Mouse (Mus musculus) lung, postnatal 0 days (tissue): Measurements from ENCODE around the gene Capn7. TPM values are rescaled to one million over a fixed set of nuclear protein-coding genes. Genes with fewer than 3 reads are reported as not detected.

Experiments
- ATAC-seq: fragments of 200-750 bp; cut with Nextera tagmentation; 2 replicates; pipeline ENCODE4 v1.8.0; 2017; ENCODE audit warnings: moderate library complexity
- DNase-seq: peaks from one replicate; pipeline ENCODE4 v3.0.0-alpha.2; 2016; ENCODE audit warnings: low spot score
- H3K27ac ChIP-seq: fragments of 300-500 bp; sonication (generic); 2 replicates; pipeline ENCODE4 v1.5.1; 2014; ENCODE audit warnings: antibody characterized with exemption, mild to moderate bottlenecking, low read length, mixed read lengths
- H3K27me3 ChIP-seq: fragments of 300-500 bp; sonication (generic); replicated peaks from 2 replicates; pipeline ENCODE4 v1.6.1; 2014; ENCODE audit warnings: low read length, mixed read lengths; ENCODE audit not compliant: insufficient read depth
- H3K36me3 ChIP-seq: fragments of 300-500 bp; sonication (generic); 2 replicates; pipeline ENCODE4 v1.6.1; 2014; ENCODE audit warnings: low read length, mixed read lengths; ENCODE audit not compliant: insufficient read depth
- H3K4me1 ChIP-seq: fragments of 300-500 bp; sonication (generic); 2 replicates; pipeline ENCODE4 v1.6.1; 2014; ENCODE audit warnings: antibody characterized with exemption, low read depth, low read length, mixed read lengths; ENCODE audit not compliant: insufficient read depth
- H3K4me2 ChIP-seq: fragments of 300-500 bp; sonication (generic); replicated peaks from 2 replicates; pipeline ENCODE4 v1.6.1; 2014; ENCODE audit warnings: low read depth, mild to moderate bottlenecking, low read length, moderate library complexity, mixed read lengths
- H3K4me3 ChIP-seq: fragments of 300-500 bp; sonication (generic); 2 replicates; pipeline ENCODE4 v1.5.1; 2014; ENCODE audit warnings: low read depth, low read length
- H3K9ac ChIP-seq: fragments of 300-500 bp; sonication (generic); replicated peaks from 2 replicates; pipeline ENCODE4 v1.6.1; 2014; ENCODE audit warnings: low read depth, mild to moderate bottlenecking
- H3K9me3 ChIP-seq: fragments of 300-500 bp; sonication (generic); 2 replicates; pipeline ENCODE4 v1.6.1; 2016; ENCODE audit warnings: low read length, mixed read lengths
- CTCF ChIP-seq: IDR thresholded peaks from 2 replicates; pipeline ENCODE4 v1.5.1; 2016; ENCODE audit warnings: antibody characterized with exemption, mild to moderate bottlenecking
- EP300 ChIP-seq: IDR thresholded peaks from 2 replicates; pipeline ENCODE4 v1.6.1; 2016; ENCODE audit warnings: antibody characterized with exemption, mild to moderate bottlenecking, control low read depth
- WGBS: fragments of 180-500 bp; shearing (Covaris S2); extraction: QIAGEN DNeasy Blood & Tissue Kit; methylation state at CpG from one replicate; pipeline ENCODE4 v1.1.7; 2014; 5-methylcytosine and 5-hydroxymethylcytosine counted together
- polyA plus RNA-seq: library from polyadenylated mRNA; unstranded; fragments of >200 nt; fragmentation: Nextera tagmentation; extraction: Ambion mirVana; gene quantifications from 2 replicates; pipeline ENCODE4 v1.2.1, GENCODE M21; 2015

Gene Capn7
- polyA plus RNA-seq, 1 experiment from 2014 or later = 23.1 TPM

DNA sequence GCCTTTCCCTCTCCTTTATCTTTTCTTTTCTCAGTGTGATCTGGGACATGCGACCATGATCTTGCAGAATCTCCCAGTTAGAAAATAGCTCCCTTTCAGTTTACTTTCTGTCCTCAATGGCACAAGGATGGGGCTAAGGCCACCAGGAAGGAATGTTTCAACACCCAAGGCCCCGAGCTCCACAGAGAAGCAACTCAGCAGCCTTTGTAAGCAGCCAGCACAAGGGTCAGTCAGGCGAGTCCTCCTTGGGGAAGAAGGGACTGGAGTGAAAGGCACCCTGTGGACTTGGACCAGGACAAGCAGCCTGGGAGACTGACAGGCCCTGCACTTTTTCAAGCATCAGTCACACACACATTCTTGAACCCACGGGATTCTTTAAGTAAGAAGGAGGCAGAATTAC lies 82.8 kb downstream of the Capn7 start:
- no peak overlapping the region for H3K27ac ChIP-seq
- H3K9me3 ChIP-seq = no peaks in the 10 kb centered on the region
- ATAC-seq = no peak
- no peaks in the 10 kb centered on the region for H3K36me3 ChIP-seq
- H3K4me2 ChIP-seq = no peak overlapping the region
- DNase-seq = no peak
- no peak overlapping the region for H3K4me3 ChIP-seq
- H3K9ac ChIP-seq = no peak overlapping the region
- TF ChIP-seq CTCF (no peak), EP300 (no peak)
- peaks cover 20% of the 10 kb centered on the region for H3K4me1 ChIP-seq
- H3K27me3 ChIP-seq = peaks cover 41% of the 10 kb centered on the region
- 44% methylated on average over 4 of the region's 4 CpGs for WGBS

DNA sequence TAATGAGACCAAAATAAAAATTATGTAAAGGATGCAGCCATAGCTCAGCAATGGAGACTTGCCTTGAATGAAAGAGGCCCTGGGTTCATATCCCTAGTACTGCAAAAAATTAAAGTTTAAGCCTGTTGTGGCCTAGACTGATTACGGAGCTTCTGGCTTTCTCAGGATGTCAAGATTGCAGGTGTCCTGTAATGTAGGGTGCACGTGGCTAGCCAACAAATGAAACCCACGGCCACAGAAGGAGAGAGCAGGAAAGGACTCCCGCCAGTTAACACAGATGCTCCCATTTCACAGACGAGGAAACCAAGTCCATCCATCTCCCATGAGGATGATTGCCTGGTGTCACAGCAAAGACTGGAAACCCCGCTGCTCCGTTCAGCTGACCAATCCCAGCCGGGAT lies 83.7 kb downstream of the Capn7 start:
- Histone ChIP-seq H3K27ac (no peak overlapping the region), H3K9ac (no peak overlapping the region), H3K36me3 (no peaks in the 10 kb centered on the region), H3K4me2 (no peak overlapping the region), H3K4me1 (peaks cover 14% of the 10 kb centered on the region; the same call in 1 of the 2 replicates), H3K9me3 (no peaks in the 10 kb centered on the region), H3K4me3 (no peak overlapping the region), H3K27me3 (peaks cover 41% of the 10 kb centered on the region)
- WGBS = 96% methylated on average over 8 of the region's 8 CpGs
- TF ChIP-seq EP300 (no peak), CTCF (no peak)
- ATAC-seq (no peak), DNase-seq (no peak)

GRCm38 (mm10) chr14:31420562-31420961 lies 84.1 kb downstream of the Capn7 start:
- no peak overlapping the region for H3K9ac ChIP-seq
- no peak overlapping the region for H3K4me3 ChIP-seq
- TF ChIP-seq CTCF (no peak), EP300 (no peak)
- 65% methylated on average over 7 of the region's 7 CpGs for WGBS
- ATAC-seq (no peak), DNase-seq (no peak)
- peaks cover 37% of the 10 kb centered on the region for H3K27me3 ChIP-seq
- peaks cover 14% of the 10 kb centered on the region; the same call in 1 of the 2 replicates for H3K4me1 ChIP-seq
- no peaks in the 10 kb centered on the region for H3K9me3 ChIP-seq
- H3K36me3 ChIP-seq = no peaks in the 10 kb centered on the region
- no peak overlapping the region for H3K27ac ChIP-seq
- no peak overlapping the region for H3K4me2 ChIP-seq

DNA sequence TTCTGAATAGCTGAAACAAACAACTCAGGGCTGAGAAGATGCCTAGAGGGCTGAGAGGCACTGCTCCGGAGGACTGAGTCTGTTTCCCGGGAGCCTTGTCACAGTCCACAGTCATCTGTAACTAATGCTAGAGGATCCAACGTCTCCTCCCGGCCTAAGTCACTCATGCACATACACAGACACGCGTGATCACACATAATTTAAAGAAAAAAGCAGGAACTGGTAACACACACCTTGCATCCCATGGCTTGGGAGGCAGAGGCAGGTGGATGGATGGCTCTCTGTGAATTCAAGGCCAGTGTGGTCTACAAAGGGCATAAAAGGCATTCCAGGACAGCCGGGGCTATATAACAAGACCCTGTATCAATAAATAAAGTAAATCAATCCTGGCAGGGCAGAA lies 84.5 kb downstream of the Capn7 start:
- Histone ChIP-seq H3K4me2 (no peak overlapping the region), H3K9ac (no peak overlapping the region), H3K27me3 (peaks cover 33% of the 10 kb centered on the region), H3K9me3 (no peaks in the 10 kb centered on the region), H3K36me3 (no peaks in the 10 kb centered on the region), H3K4me1 (peaks cover 14% of the 10 kb centered on the region; the same call in 1 of the 2 replicates), H3K4me3 (no peak overlapping the region), H3K27ac (no peak overlapping the region)
- WGBS = 60% methylated on average over 7 of the region's 7 CpGs
- DNase-seq = no peak
- TF ChIP-seq CTCF = no peak
- no peak for TF ChIP-seq EP300
- no peak for ATAC-seq

Other genes starting within 250 kb of the Capn7 start
- 109 and 118 TPM in 2 replicates for gene Smim4, start 207.7 kb upstream of the Capn7 start, polyA plus RNA-seq
- 148 and 162 TPM in 2 replicates for gene Nt5dc2, start 205.6 kb upstream of the Capn7 start, polyA plus RNA-seq
- 32.4 and 34.2 TPM in 2 replicates for gene Stab1, start 168.0 kb upstream of the Capn7 start, polyA plus RNA-seq
- 77.2 and 87.2 TPM in 2 replicates for gene Tnnc1, start 128.3 kb upstream of the Capn7 start, polyA plus RNA-seq
- 196 and 224 TPM in 2 replicates for gene Nisch, start 119.7 kb upstream of the Capn7 start, polyA plus RNA-seq
- gene Sema3g, start 118.8 kb upstream of the Capn7 start, polyA plus RNA-seq = 4.7 and 5.7 TPM in 2 replicates
- gene Phf7, start 85.3 kb upstream of the Capn7 start, polyA plus RNA-seq = 17.7 and 18.8 TPM in 2 replicates
- gene Bap1, start 85.2 kb upstream of the Capn7 start, polyA plus RNA-seq = 38.1 and 38.7 TPM in 2 replicates
- gene Dnah1, start 12.7 kb upstream of the Capn7 start, polyA plus RNA-seq = 0.53 and 0.67 TPM in 2 replicates
- 37.9 and 38.4 TPM in 2 replicates for gene Sh3bp5, start 99.4 kb downstream of the Capn7 start, polyA plus RNA-seq
- gene Eaf1, start 157.8 kb downstream of the Capn7 start, polyA plus RNA-seq = 10.0 and 11.3 TPM in 2 replicates
- gene Mettl6, start 158.4 kb downstream of the Capn7 start, polyA plus RNA-seq = 40.9 and 49.1 TPM in 2 replicates